Mouse (Mus musculus): ENCODE results near the gene S1pr3.

GRCm38 (mm10) chr13:51418942-51419451 is 10.6 kb downstream of the S1pr3 start:
- TF ChIP-seq EP300 (optimal IDR thresholded peaks at IDR 0.05), result no peak
- no peak for TF ChIP-seq CTCF (IDR thresholded peaks at IDR 0.05; ENCODE audit: low read depth)

Measured in stomach, postnatal 0 days (tissue).